Mouse (Mus musculus): ENCODE measurements around the gene Smarcb1.
"Not testable (repeated sequence)": the region's sequence is repeated elsewhere in the genome, so short reads cannot be mapped to it uniquely, and the experiment has no call there.

Smarcb1 gene

GRCm38 (mm10) chr10:75893089-75893750 is 28.2 kb downstream of the Smarcb1 start, which contains the start of gene Derl3:
Derl3 (plus strand) TSS chr10:75893413.
- peak; percentile 86 to 89 for DNase-seq (ENCODE audit: low read depth in 1 of 2, low spot score in 2 of 2)

GRCm38 (mm10) chr10:75889406-75890153 is 31.8 kb downstream of the Smarcb1 start:
- no peak for DNase-seq (ENCODE audit: low read depth in 1 of 2, low spot score in 2 of 2)

- not testable (repeated sequence) for DNase-seq (ENCODE audit: low read depth in 1 of 2, low spot score in 2 of 2)
Observed at GRCm38 (mm10) chr10:75887504-75887903, 33.9 kb downstream of the Smarcb1 start.

GRCm38 (mm10) chr10:75884742-75885141 is 36.7 kb downstream of the Smarcb1 start:
- DNase-seq (ENCODE audit: low read depth in 1 of 2, low spot score in 2 of 2) = no peak

GRCm38 (mm10) chr10:75883232-75883552 is 38.2 kb downstream of the Smarcb1 start:
- DNase-seq (ENCODE audit: low read depth in 1 of 2, low spot score in 2 of 2) = no peak

- DNase-seq (ENCODE audit: low read depth in 1 of 2, low spot score in 2 of 2) = no peak
Observed at GRCm38 (mm10) chr10:75882433-75883231, 38.8 kb downstream of the Smarcb1 start.

- DNase-seq (ENCODE audit: low read depth in 1 of 2, low spot score in 2 of 2) = no peak
Observed at GRCm38 (mm10) chr10:75881578-75882432, 39.6 kb downstream of the Smarcb1 start.

- DNase-seq (ENCODE audit: low read depth in 1 of 2, low spot score in 2 of 2) = no peak
Observed at GRCm38 (mm10) chr10:75880771-75881577, 40.4 kb downstream of the Smarcb1 start.

GRCm38 (mm10) chr10:75880351-75880750 is 41.1 kb downstream of the Smarcb1 start:
- no peak for DNase-seq (ENCODE audit: low read depth in 1 of 2, low spot score in 2 of 2)

GRCm38 (mm10) chr10:75878836-75879235 is 42.6 kb downstream of the Smarcb1 start:
- no peak for DNase-seq (ENCODE audit: low read depth in 1 of 2, low spot score in 2 of 2)

GRCm38 (mm10) chr10:75873543-75874170 is 47.8 kb downstream of the Smarcb1 start:
- DNase-seq (ENCODE audit: low read depth in 1 of 2, low spot score in 2 of 2) = no peak

- no peak for DNase-seq (ENCODE audit: low read depth in 1 of 2, low spot score in 2 of 2)
Observed at GRCm38 (mm10) chr10:75872915-75873542, 48.4 kb downstream of the Smarcb1 start.

- no peak for DNase-seq (ENCODE audit: low read depth in 1 of 2, low spot score in 2 of 2)
Observed at GRCm38 (mm10) chr10:75872025-75872914, 49.1 kb downstream of the Smarcb1 start.

- no peak for DNase-seq (ENCODE audit: low read depth in 1 of 2, low spot score in 2 of 2)
Observed at GRCm38 (mm10) chr10:75861587-75861986, 59.8 kb downstream of the Smarcb1 start.

- DNase-seq (ENCODE audit: low read depth in 1 of 2, low spot score in 2 of 2) = no peak
Observed at GRCm38 (mm10) chr10:75860746-75861145, 60.7 kb downstream of the Smarcb1 start.

- peak; percentile 33 to 80 for DNase-seq (ENCODE audit: low read depth in 1 of 2, low spot score in 2 of 2)
Observed at GRCm38 (mm10) chr10:75859786-75860470, 61.5 kb downstream of the Smarcb1 start, which contains the start of gene Mif. Mif (minus strand) TSS chr10:75860240.

- DNase-seq (ENCODE audit: low read depth in 1 of 2, low spot score in 2 of 2) = no peak
Observed at GRCm38 (mm10) chr10:75859107-75859746, 62.2 kb downstream of the Smarcb1 start.
